Mouse (Mus musculus) stomach, embryonic 14.5 days (tissue): ENCODE measurements around the gene Pola2. TPM values are rescaled to one million over a fixed set of nuclear protein-coding genes. Genes with fewer than 3 reads are reported as not detected.

Source experiments
- ATAC-seq: fragments of 200-750 bp; cut with Nextera tagmentation; 2 replicates; pipeline ENCODE4 v1.8.0; 2017; ENCODE audit warnings: low read depth, moderate TSS enrichment; ENCODE audit not compliant: insufficient number of reproducible peaks, insufficient read depth, low FRiP score
- H3K27ac ChIP-seq: fragments of 300-500 bp; sonication (generic); 2 replicates; pipeline ENCODE4 v1.5.1; 2014; ENCODE audit warnings: mild to moderate bottlenecking, low read length, moderate library complexity, mixed read lengths
- H3K27me3 ChIP-seq: fragments of 300-500 bp; sonication (generic); 2 replicates; pipeline ENCODE4 v1.6.1; 2014; ENCODE audit warnings: low read length, control low read depth, mixed read lengths; ENCODE audit not compliant: control insufficient read depth, insufficient read depth
- H3K36me3 ChIP-seq: fragments of 300-500 bp; sonication (generic); 2 replicates; pipeline ENCODE4 v1.6.1; 2014; ENCODE audit warnings: mild to moderate bottlenecking, control low read depth, low read length, moderate library complexity, mixed read lengths; ENCODE audit not compliant: control insufficient read depth, insufficient read depth
- H3K4me1 ChIP-seq: fragments of 300-500 bp; sonication (generic); 2 replicates; pipeline ENCODE4 v1.6.1; 2014; ENCODE audit warnings: low read length, control low read depth, mixed read lengths; ENCODE audit not compliant: control insufficient read depth, insufficient read depth
- H3K4me2 ChIP-seq: fragments of 300-500 bp; sonication (generic); replicated peaks from 2 replicates; pipeline ENCODE4 v1.6.1; 2014; ENCODE audit warnings: low read depth, low read length, control low read depth
- H3K4me3 ChIP-seq: fragments of 300-500 bp; sonication (generic); 2 replicates; pipeline ENCODE4 v1.5.1; 2014; ENCODE audit warnings: low read depth, low read length, control low read depth
- H3K9ac ChIP-seq: fragments of 300-500 bp; sonication (generic); replicated peaks from 2 replicates; pipeline ENCODE4 v1.6.1; 2014; ENCODE audit warnings: low read depth, mild to moderate bottlenecking, control low read depth, low read length, moderate library complexity, mixed read lengths
- H3K9me3 ChIP-seq: fragments of 300-500 bp; sonication (generic); 2 replicates; pipeline ENCODE4 v1.6.1; 2016; ENCODE audit warnings: low read depth, low read length, control low read depth; ENCODE audit not compliant: control insufficient read depth
- WGBS: fragments of 180-500 bp; shearing (Covaris S2); extraction: QIAGEN DNeasy Blood & Tissue Kit; methylation state at CpG from one replicate; pipeline ENCODE4 v1.1.7; 2014; 5-methylcytosine and 5-hydroxymethylcytosine counted together
- polyA plus RNA-seq: library from polyadenylated mRNA; unstranded; fragments of >200 nt; fragmentation: Nextera tagmentation; extraction: Ambion mirVana; gene quantifications from 2 replicates; pipeline ENCODE4 v1.2.1, GENCODE M21; 2014

Pola2 gene
- polyA plus RNA-seq, 1 experiment from 2014 or later: 73.2 TPM

DNA sequence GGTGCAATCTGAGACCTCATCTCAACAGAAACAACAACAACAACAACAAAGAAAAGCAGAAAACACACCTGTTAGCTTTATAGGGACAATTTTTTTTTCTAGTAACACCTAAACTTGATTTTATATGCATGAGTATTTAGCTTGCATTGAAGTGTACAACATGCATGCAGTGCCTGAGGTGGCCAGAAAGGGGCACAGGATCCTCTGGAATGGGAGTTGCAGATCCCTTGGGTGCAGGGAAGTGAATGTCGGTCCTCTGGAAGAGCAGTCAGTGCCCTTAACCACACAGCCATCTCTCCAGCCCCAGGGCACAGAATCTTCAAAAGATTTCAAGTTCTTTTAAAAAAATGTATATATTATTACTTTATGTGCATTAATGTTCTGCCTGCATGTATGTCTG, 1.4 kb downstream of the Pola2 start:
- WGBS: 18% methylated on average over 1 of the region's 1 CpGs
- Histone ChIP-seq H3K4me3 (peak overlapping the region; percentile 71), H3K4me2 (peak overlapping the region; percentile 74)

GRCm38 (mm10) chr19:5957371-5957770, 6.6 kb downstream of the Pola2 start:
- peaks cover 38% of the 10 kb centered on the region for H3K36me3 ChIP-seq
- H3K9ac ChIP-seq: no peak overlapping the region
- H3K4me1 ChIP-seq: peaks cover 10% of the 10 kb centered on the region; the same call in 1 of the 2 replicates
- ATAC-seq: no peak
- no peak overlapping the region for H3K4me3 ChIP-seq
- no peak overlapping the region for H3K27ac ChIP-seq
- H3K9me3 ChIP-seq: no peaks in the 10 kb centered on the region
- no peak overlapping the region for H3K4me2 ChIP-seq
- H3K27me3 ChIP-seq: no peaks in the 10 kb centered on the region
- 81% methylated on average over 5 of the region's 5 CpGs for WGBS

More for the DNA sequence above, 1.4 kb downstream of the Pola2 start:
- H3K36me3 ChIP-seq: peaks cover 14% of the 10 kb centered on the region
- no peaks in the 10 kb centered on the region for H3K9me3 ChIP-seq
- H3K27ac ChIP-seq: no peak overlapping the region
- ATAC-seq: no peak
- H3K4me1 ChIP-seq: peaks cover 11% of the 10 kb centered on the region; the same call in 1 of the 2 replicates
- no peaks in the 10 kb centered on the region for H3K27me3 ChIP-seq
- peak overlapping the region; percentile 66; the same call in 1 of the 2 replicates for H3K9ac ChIP-seq

DNA sequence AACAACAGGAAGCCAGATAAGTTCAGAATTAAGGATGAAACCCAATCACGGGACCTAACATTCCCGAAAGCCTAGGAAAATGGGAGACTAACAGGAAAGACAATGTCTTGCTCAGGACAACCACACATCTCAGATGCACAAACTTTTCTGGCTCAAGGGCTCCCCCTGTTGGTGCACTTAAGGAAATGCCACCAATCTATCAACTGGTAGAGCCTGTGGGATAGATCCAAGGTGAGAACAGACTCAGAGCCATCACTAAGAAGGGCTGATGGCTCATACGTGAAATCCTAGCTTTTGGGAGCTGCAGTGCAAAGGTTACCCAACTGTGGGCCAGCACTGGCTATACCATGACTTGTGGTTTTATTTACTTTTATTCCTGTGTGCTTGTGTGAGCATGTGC, 7.3 kb downstream of the Pola2 start:
- peaks cover 43% of the 10 kb centered on the region for H3K36me3 ChIP-seq
- no peaks in the 10 kb centered on the region for H3K9me3 ChIP-seq
- H3K27me3 ChIP-seq: no peaks in the 10 kb centered on the region
- WGBS: 25% methylated on average over 3 of the region's 3 CpGs
- peaks cover 11% of the 10 kb centered on the region; the same call in 1 of the 2 replicates for H3K4me1 ChIP-seq
- no peak overlapping the region for H3K4me2 ChIP-seq
- H3K27ac ChIP-seq: no peak overlapping the region
- no peak overlapping the region for H3K9ac ChIP-seq
- H3K4me3 ChIP-seq: no peak overlapping the region
- peak; percentile 63; the same call in 1 of the 2 replicates for ATAC-seq

DNA sequence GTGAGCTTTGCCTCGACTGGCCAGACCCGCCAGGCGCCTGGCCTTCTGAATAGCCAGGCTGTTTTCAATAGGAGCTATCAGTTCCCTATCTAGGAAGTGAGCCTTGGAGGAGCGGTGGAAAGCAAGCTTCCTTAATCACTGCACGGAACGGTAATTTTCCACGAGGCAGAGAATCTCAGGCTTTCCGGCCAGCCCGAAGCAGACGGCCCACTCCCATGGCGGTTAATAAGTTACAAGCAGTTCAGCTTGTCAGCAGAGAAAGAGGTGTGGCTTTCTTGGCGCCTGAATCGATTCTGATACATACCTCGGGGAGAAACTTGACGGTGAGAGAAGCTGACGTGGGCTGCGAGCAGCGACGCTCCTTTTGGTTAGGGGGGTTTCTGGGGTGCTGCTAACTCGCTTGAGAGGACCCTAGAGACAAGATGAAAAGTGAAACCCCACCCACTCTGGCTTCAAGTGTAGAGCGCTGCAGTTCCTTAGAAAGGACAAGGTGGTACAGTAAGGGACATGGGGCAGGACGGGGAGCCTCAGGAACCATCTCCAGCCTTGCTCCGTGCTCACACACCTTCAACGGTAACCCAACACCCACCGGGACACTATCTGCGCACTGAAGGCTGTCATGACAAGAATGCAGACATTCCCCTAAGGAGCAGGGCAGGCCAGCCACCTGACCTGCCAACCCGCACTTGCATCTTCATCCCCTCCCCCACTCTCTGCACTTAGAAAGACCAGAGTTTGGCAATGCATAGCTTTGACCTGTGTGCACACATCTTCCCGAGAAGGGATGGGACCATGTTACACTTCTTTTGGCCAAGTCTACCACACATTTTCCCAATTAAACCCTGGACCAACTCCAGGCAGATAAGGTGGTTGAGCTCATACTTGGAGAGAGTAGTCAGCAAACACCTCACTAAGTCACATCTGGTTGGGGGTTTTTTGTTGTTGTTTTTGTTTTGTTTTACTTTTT, 8.0 kb downstream of the Pola2 start:
- Histone ChIP-seq H3K4me1 (peaks cover 11% of the 10 kb centered on the region; the same call in 1 of the 2 replicates), H3K36me3 (peaks cover 45% of the 10 kb centered on the region), H3K9me3 (no peaks in the 10 kb centered on the region), H3K27me3 (no peaks in the 10 kb centered on the region), H3K4me2 (peak overlapping the region; percentile 21; the same call in 1 of the 2 replicates), H3K4me3 (no peak overlapping the region), H3K9ac (no peak overlapping the region), H3K27ac (peak overlapping the region; percentile 68)
- ATAC-seq: peak; percentile 43
- WGBS: 65% methylated on average over 28 of the region's 28 CpGs

GRCm38 (mm10) chr19:5954936-5955335, 9.1 kb downstream of the Pola2 start:
- no peaks in the 10 kb centered on the region for H3K27me3 ChIP-seq
- no peaks in the 10 kb centered on the region for H3K9me3 ChIP-seq
- no peak overlapping the region for H3K4me3 ChIP-seq
- no peak overlapping the region for H3K4me2 ChIP-seq
- WGBS: 87% methylated on average over 10 of the region's 10 CpGs
- H3K36me3 ChIP-seq: peaks cover 51% of the 10 kb centered on the region
- ATAC-seq: no peak
- no peak overlapping the region for H3K9ac ChIP-seq
- peaks cover 11% of the 10 kb centered on the region; the same call in 1 of the 2 replicates for H3K4me1 ChIP-seq
- peak overlapping the region; percentile 10; the same call in 1 of the 2 replicates for H3K27ac ChIP-seq

DNA sequence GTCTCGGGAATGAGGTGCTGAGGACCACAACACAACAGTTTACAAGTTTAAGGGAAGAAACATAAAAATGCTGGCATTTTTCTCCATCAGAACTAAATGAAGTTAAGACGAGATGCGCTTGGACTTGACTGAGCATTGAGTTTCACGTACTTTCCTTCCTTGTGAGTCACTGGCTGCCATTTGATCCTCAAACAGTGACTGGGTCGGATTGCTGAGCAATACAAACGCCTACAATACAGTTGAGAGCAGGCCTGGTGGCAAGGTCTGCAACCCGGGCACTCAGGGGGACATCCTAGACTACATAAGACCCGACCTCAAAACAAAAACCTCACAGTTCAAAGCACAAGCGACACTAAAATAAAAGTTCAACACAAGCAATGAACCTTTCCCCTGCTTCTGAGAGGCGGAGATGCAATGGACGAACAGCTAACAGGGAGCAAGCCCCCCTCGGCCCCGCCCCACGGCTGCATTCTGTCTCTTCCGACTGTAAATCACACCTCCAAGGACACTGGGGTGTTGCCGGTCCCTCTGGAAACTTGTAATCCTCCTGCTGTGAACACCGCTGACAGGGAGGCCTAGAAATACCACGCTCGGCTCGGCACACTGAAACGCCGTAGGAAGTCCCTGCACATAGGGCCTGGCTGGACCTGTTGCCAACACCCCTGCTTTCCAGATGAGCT, 9.8 kb downstream of the Pola2 start:
- no peak for ATAC-seq
- no peak overlapping the region for H3K9ac ChIP-seq
- H3K36me3 ChIP-seq: peaks cover 56% of the 10 kb centered on the region
- H3K4me1 ChIP-seq: peaks cover 11% of the 10 kb centered on the region; the same call in 1 of the 2 replicates
- no peak overlapping the region for H3K4me2 ChIP-seq
- 80% methylated on average over 22 of the region's 22 CpGs for WGBS
- 0 out of 2 replicates have a peak overlapping the region, but pooled peaks have one; percentile 10 for H3K27ac ChIP-seq
- H3K27me3 ChIP-seq: no peaks in the 10 kb centered on the region
- H3K9me3 ChIP-seq: no peaks in the 10 kb centered on the region
- no peak overlapping the region for H3K4me3 ChIP-seq

- no peaks in the 10 kb centered on the region for H3K9me3 ChIP-seq
- H3K4me1 ChIP-seq: peaks cover 11% of the 10 kb centered on the region; the same call in 1 of the 2 replicates
- no peak for ATAC-seq
- no peaks in the 10 kb centered on the region for H3K27me3 ChIP-seq
- H3K4me2 ChIP-seq: no peak overlapping the region
- no peak overlapping the region for H3K9ac ChIP-seq
- peaks cover 58% of the 10 kb centered on the region for H3K36me3 ChIP-seq
- H3K27ac ChIP-seq: no peak overlapping the region; the same call in 1 of the 2 replicates
- 91% methylated on average over 19 of the region's 19 CpGs for WGBS
- no peak overlapping the region for H3K4me3 ChIP-seq
Observed at GRCm38 (mm10) chr19:5953201-5953770, 10.7 kb downstream of the Pola2 start.
